ENCODE assay signal across 8 mouse cellular contexts in genomic region chr12:84362872-84363271, GRCm38 (mm10). TPM values are rescaled to one million over a fixed set of nuclear protein-coding genes. Genes with fewer than 3 reads are reported as not detected.
DNase-seq lines count a peak whose midpoint lies in the region; ATAC-seq lines count a peak whose summit lies in the region.

No protein-coding gene starts in this region.

- H3K4me2 ChIP-seq in neural tube, embryonic 11.5 days (ENCODE audit: low read depth) = peak overlapping the region; percentile 74
- H3K4me2 ChIP-seq in liver, embryonic 11.5 days = peak overlapping the region; percentile 84

- no peaks in the 10 kb centered on the region for H3K27me3 ChIP-seq in neural tube, embryonic 11.5 days (ENCODE audit: control insufficient read depth, insufficient read depth, low read length)
- no peaks in the 10 kb centered on the region for H3K27me3 ChIP-seq in liver, embryonic 11.5 days (replicated peaks; ENCODE audit: control insufficient read depth, insufficient read depth, low read length)

- peak; percentile 33 for DNase-seq in adrenal gland, adult 2 months
- no peak for DNase-seq in adrenal gland, postnatal 4 days (ENCODE audit: low spot score in 2 of 2)
- DNase-seq in neural tube, embryonic 11.5 days (ENCODE audit: low spot score) = no peak
- no peak for DNase-seq in neural tube, embryonic 10.5 days (ENCODE audit: extremely low spot score, low spot score)
- DNase-seq in liver, embryonic 11.5 days (ENCODE audit: low spot score) = no peak
- DNase-seq in embryo, embryonic 10.5 days (ENCODE audit: low spot score) = no peak
- no peak for DNase-seq in urinary bladder, postnatal 4 days (ENCODE audit: low spot score in 2 of 2)
- DNase-seq in cerebellum, adult 18-20 months = no peak

- ATAC-seq in neural tube, embryonic 11.5 days (ENCODE audit: insufficient read depth, low FRiP score, low TSS enrichment) = no peak
- ATAC-seq in liver, embryonic 11.5 days (replicated peaks; ENCODE audit: low FRiP score) = no peak

- no peak overlapping the region for H3K9ac ChIP-seq in neural tube, embryonic 11.5 days (ENCODE audit: low read length)
- H3K9ac ChIP-seq in liver, embryonic 11.5 days (ENCODE audit: low read depth, low read length) = no peak overlapping the region

- peaks cover 3% of the 10 kb centered on the region; the same call in 1 of the 2 replicates for H3K36me3 ChIP-seq in neural tube, embryonic 11.5 days (ENCODE audit: control insufficient read depth, insufficient read depth, low read length)
- peaks cover 8% of the 10 kb centered on the region; the same call in 1 of the 2 replicates for H3K36me3 ChIP-seq in liver, embryonic 11.5 days (ENCODE audit: control insufficient read depth, insufficient read depth, low read length)

- no peak overlapping the region for H3K27ac ChIP-seq in neural tube, embryonic 11.5 days (ENCODE audit: low read depth, low read length)
- H3K27ac ChIP-seq in liver, embryonic 11.5 days (ENCODE audit: low read depth, low read length) = no peak overlapping the region

- no peaks in the 10 kb centered on the region for H3K9me3 ChIP-seq in neural tube, embryonic 11.5 days (ENCODE audit: control insufficient read depth, low read length)
- no peaks in the 10 kb centered on the region for H3K9me3 ChIP-seq in liver, embryonic 11.5 days (ENCODE audit: control insufficient read depth, low read length)

- WGBS in neural tube, embryonic 11.5 days = 77% methylated on average over 2 of the region's 2 CpGs
- 37% methylated on average over 2 of the region's 2 CpGs for WGBS in liver, embryonic 11.5 days

- H3K4me1 ChIP-seq in neural tube, embryonic 11.5 days (ENCODE audit: control insufficient read depth, insufficient read depth, low read length) = peaks cover 7% of the 10 kb centered on the region; the same call in 1 of the 2 replicates
- H3K4me1 ChIP-seq in liver, embryonic 11.5 days (replicated peaks; ENCODE audit: control insufficient read depth, insufficient read depth, low read length) = peaks cover 35% of the 10 kb centered on the region

- peak overlapping the region; percentile 69 for H3K4me3 ChIP-seq in neural tube, embryonic 11.5 days (ENCODE audit: low read depth, low read length)
- H3K4me3 ChIP-seq in liver, embryonic 11.5 days (ENCODE audit: low read depth, low read length) = peak overlapping the region; percentile 95

RNA-seq across cellular contexts. Expression of gene Fam161b, which starts 1.2 kb away (rescaled TPM):
- total RNA-seq in adrenal gland, adult 2 months (2021) = 1 to 10 TPM; 2.0 to 2.3 TPM
- polyA plus RNA-seq in adrenal gland, adult 2 months (2012; rRNA removed) = 0.87 and 0.99 TPM in 2 replicates
- total RNA-seq in adrenal gland, postnatal 4 days (2021) = 1 to 10 TPM; 2.0 to 2.7 TPM
- 7.5 and 9.7 TPM in 2 replicates for polyA plus RNA-seq in neural tube, embryonic 11.5 days (2014; fragmentation: Nextera tagmentation; extraction: Ambion mirVana)
- 4.7 and 4.9 TPM in 2 replicates for polyA plus RNA-seq in liver, embryonic 11.5 days (2014; fragmentation: Nextera tagmentation; extraction: Ambion mirVana)

RNA-seq across cellular contexts. Expression of gene Coq6, which starts 1.4 kb away (rescaled TPM):
- total RNA-seq in adrenal gland, adult 2 months (2021) = 10 to 100 TPM; 57.3 to 59.7 TPM
- 65.9 and 78.5 TPM in 2 replicates for polyA plus RNA-seq in adrenal gland, adult 2 months (2012; rRNA removed)
- 10 to 100 TPM; 60.5 to 64.9 TPM for total RNA-seq in adrenal gland, postnatal 4 days (2021)
- 43.0 and 44.5 TPM in 2 replicates for polyA plus RNA-seq in neural tube, embryonic 11.5 days (2014; fragmentation: Nextera tagmentation; extraction: Ambion mirVana)
- 43.6 and 51.7 TPM in 2 replicates for polyA plus RNA-seq in liver, embryonic 11.5 days (2014; fragmentation: Nextera tagmentation; extraction: Ambion mirVana)

RNA-seq across cellular contexts. Expression of gene Entpd5, which starts 46.0 kb away (rescaled TPM):
- total RNA-seq in adrenal gland, adult 2 months (2021) = 100 to 1,000 TPM; 124 to 126 TPM
- 11.9 and 14.8 TPM in 2 replicates for polyA plus RNA-seq in adrenal gland, adult 2 months (2012; rRNA removed)
- total RNA-seq in adrenal gland, postnatal 4 days (2021) = 10 to 100 TPM; 58.3 to 61.3 TPM
- 9.9 and 12.4 TPM in 2 replicates for polyA plus RNA-seq in neural tube, embryonic 11.5 days (2014; fragmentation: Nextera tagmentation; extraction: Ambion mirVana)
- 14.0 and 14.1 TPM in 2 replicates for polyA plus RNA-seq in liver, embryonic 11.5 days (2014; fragmentation: Nextera tagmentation; extraction: Ambion mirVana)

RNA-seq across cellular contexts. Expression of gene Bbof1, which starts 46.0 kb away (rescaled TPM):
- total RNA-seq in adrenal gland, adult 2 months (2021) = 1 to 10 TPM; 2.7 to 3.4 TPM
- polyA plus RNA-seq in adrenal gland, adult 2 months (2012; rRNA removed) = not detected in 2 replicates
- 1 to 10 TPM; 3.0 to 5.1 TPM for total RNA-seq in adrenal gland, postnatal 4 days (2021)
- 0.84 and 1.2 TPM in 2 replicates for polyA plus RNA-seq in neural tube, embryonic 11.5 days (2014; fragmentation: Nextera tagmentation; extraction: Ambion mirVana)
- 1.0 TPM in 2 replicates for polyA plus RNA-seq in liver, embryonic 11.5 days (2014; fragmentation: Nextera tagmentation; extraction: Ambion mirVana)

RNA-seq across cellular contexts. Expression of gene Zfp410, which starts 46.2 kb away (rescaled TPM):
- 10 to 100 TPM; 26.4 to 39.6 TPM for total RNA-seq in adrenal gland, adult 2 months (2021)
- 8.3 and 11.5 TPM in 2 replicates for polyA plus RNA-seq in adrenal gland, adult 2 months (2012; rRNA removed)
- 10 to 100 TPM; 64.6 to 68.9 TPM for total RNA-seq in adrenal gland, postnatal 4 days (2021)
- polyA plus RNA-seq in neural tube, embryonic 11.5 days (2014; fragmentation: Nextera tagmentation; extraction: Ambion mirVana) = 119 and 125 TPM in 2 replicates
- polyA plus RNA-seq in liver, embryonic 11.5 days (2014; fragmentation: Nextera tagmentation; extraction: Ambion mirVana) = 78.1 and 79.5 TPM in 2 replicates
